Mouse (Mus musculus) ovary, postnatal 10 days (tissue): Measurements from ENCODE around the gene Btg2.

Experiments
- DNase-seq: peaks from one replicate; pipeline ENCODE4 v3.0.0; 2022; ENCODE audit warnings: low spot score

The Btg2 gene

GRCm38 (mm10) chr1:134078061-134078795 lies 692 bp downstream of the Btg2 start:
- no peak for DNase-seq

- no peak for DNase-seq
Observed at GRCm38 (mm10) chr1:134077389-134078060, 1.4 kb downstream of the Btg2 start.

DNA sequence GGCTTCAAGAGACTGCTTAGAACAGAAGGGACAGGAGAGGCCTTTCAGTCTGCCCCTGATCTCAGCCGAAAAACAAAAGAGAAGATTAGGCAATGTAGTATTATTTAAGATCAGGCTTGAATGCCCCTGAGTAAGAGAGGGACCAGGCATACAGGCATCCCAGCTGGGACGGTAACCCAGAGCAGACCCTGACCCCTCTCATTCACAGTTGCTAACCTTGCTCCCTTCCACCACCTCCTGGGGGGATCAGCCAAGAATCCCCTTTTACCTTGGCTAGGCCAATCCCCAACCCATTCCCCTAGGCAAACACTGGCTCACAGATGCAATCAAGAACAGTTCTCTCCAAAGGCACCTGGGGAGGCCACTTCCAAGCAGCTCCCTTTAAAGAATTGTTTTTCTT lies 2.1 kb downstream of the Btg2 start:
- DNase-seq = no peak

DNA sequence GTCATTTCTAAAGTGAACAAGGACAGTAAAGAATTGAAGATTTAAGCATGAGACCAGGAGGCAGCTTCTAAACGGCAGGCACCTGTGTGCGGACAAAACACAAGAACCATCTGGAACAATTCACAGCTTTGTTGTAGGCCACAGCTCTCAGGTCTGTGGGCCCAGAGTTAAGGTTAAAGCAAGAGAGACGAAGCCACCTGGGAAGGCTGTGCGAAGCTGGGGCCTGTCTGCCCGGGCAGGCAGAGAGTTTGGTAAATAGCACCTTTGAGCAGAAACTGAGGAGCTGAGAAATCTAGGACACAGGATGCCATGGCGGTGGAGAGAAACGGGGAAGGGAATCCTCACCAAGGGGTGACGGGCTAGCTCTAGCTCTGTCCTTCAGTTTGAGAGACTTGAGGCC lies 3.4 kb downstream of the Btg2 start:
- no peak for DNase-seq

DNA sequence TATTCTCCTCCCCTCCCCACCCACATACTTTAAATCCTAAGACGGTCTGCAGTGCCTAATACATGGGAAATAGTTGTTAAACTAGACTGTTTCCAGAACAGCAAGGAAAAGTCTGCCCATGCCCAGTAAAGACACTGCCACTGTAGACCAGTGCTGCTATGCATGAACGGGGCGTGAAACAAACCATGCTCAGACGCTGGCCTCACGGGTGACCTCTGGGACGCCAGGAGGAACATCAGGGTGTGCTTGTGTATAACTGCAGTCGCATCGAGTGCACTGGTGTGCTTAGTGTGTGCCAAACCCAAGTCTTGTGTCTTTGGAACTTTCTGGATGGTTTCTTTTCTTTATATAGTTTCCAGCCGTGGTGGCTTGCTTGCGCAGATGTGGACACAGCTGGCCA lies 4.3 kb downstream of the Btg2 start:
- DNase-seq = no peak

DNA sequence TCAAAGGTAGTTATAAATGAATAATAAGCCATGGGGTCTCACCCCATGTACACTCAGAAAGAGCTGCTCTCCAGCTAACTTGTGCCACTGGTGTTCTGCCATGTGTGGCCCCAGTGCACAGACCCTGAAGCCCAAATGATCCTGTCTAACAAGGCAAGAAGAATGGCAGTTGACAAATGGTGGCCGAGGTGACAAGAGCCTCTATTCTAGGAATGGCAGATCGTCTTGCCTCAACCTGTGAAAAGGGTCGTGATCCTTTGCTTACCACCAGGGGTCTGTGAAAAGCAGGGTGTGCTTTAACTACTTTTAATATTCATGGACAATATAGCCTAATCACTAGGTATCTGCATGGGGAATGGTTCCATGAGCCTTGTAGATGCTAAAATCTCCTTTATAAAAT lies 4.7 kb downstream of the Btg2 start:
- no peak for DNase-seq

- no peak for DNase-seq
Observed at GRCm38 (mm10) chr1:134073658-134074057, 5.3 kb downstream of the Btg2 start.

DNA sequence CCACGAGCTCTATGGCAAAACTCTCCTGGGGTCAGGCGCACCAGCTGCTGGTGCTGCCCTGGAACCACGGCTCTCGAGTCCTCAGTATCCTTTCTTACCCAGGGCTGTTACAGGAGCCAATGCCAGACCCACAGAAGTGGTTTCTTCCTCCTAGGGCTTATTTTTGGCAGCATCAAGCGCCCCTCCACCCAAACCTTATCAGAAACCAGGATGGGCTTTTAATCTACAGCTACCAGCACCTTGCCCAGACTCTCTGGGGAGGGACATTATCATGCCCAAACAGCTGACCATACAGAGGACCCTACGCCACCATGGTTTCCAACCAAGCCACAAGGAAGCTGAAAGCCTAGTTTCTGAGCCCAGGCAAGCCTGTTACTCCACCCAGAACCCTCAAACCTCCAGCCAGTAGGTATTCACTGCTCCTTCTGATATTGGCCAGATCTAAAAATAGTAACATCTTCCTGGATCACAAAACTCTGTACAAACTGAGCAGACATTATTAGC lies 5.8 kb downstream of the Btg2 start:
- DNase-seq = no peak

- DNase-seq = no peak
Observed at GRCm38 (mm10) chr1:134071411-134072018, 7.4 kb downstream of the Btg2 start.

- no peak for DNase-seq
Observed at GRCm38 (mm10) chr1:134070099-134070669, 8.7 kb downstream of the Btg2 start.

DNA sequence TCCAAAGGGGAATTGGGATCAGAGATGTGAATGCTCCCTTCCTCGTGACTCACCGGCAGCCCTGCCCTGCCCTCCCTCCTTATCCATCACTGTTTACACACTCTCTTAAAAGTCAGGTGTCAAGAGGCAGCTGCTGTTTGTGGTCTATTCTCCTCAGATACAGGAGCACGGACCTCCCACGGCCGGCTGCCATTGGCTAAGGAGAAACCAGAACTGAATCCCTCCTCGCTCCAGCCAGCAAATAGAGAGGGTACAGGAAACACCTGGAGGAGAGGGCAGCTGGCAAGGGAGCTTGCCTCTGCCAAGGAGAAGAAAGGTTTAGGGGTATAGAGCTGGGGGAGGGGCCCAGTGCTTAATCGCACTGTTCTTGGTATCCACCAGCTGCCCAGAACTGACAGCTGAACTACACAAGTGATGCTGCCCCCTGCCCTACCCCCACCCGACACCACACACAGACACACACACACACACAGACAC lies 11.7 kb downstream of the Btg2 start:
- no peak for DNase-seq

DNA sequence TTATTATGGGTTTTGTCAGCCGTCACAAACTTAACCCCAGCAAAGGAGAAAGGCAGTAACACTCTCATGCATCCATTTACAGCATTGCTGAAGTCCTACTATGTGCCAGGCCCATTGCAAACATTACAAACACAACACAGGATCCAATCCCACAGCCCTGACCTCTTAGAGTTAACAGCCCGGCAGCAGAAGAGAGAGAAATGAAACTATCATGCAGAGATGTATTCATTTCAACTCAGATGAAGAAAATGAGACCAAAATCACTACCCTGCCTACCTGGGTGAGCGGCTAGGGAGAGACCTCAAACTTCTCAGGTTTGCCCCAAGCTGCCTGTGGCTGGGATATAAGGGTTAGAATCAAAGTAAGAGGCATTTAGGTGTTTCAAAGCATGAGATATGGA lies 12.4 kb downstream of the Btg2 start:
- no peak for DNase-seq

DNA sequence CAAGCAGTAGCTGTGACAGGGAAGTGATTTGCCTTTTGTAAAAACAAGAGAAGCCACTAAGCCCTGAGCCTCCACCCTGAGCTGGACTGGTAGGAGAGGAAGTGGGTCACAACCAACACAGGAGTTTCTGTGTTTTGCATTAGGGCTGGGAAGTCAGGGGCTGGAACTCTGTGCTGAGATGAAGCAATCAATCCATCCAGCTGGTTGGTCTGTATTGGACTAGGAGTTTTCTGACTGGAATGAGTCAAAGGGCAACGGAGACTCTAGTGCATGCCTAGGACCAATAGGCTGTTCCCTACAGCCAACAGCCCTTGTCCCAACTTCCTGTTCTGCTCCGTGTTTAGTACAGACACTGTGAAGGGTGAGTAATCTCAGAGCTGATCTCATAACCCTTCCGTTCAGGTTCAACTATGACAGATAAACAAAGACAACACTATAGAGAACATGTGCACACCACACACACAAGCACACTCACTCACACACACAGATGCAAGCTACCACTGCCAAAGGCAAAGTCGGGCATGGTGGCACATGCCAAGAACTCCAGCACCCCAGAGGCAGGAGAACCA lies 13.6 kb downstream of the Btg2 start:
- no peak for DNase-seq

GRCm38 (mm10) chr1:134064296-134064831 lies 14.6 kb downstream of the Btg2 start:
- no peak for DNase-seq

DNA sequence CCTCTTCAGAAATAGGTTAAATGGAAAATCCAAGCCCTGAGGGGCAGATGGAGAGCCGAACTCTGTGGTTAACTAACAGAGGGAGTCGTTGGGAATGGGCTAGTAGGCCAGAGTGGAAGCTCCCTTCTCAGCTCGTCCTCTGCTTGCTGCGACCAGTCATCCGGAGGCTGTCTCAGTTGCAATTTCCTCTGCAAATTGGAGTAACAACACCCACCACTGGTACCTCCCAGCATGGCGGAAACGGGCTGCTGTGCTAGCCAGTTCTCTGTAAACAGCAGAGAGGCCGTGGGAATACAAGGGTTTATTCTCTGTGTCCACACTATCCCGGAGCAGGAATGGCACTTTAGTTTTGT lies 15.2 kb downstream of the Btg2 start:
- DNase-seq = no peak

DNA sequence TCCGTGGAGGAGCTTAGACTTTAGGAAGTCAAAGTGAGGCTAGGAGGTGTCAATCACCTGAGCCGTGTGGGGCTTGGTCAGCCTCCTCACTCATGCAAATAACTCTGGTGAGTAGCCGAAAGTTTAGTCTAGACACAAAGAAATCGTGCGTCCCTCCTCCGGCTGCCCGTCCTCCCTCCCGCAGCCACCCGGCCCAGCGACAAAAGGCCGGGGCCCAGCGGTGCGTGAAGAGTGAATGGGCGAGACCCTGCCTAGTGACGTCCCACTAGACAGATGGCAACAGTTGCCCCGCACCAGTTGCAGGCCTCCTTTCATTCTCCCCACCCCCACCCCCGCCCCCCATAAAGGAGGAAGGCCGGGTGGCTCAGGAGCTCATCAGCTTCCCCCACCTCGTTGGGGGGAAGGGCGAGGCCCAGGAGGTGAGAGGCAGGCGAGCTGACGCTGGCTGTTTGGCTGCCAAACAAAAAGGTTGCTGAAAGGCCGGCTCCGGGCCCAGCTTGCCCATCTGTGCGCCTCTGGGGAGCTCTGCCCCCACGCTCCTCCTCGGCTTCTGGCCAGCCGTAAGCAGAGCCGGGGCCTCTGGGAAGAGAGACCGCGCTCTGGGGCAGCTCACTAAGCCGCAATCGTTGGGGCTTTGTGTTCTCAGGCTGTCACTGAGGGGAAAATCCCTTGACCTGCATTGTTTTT lies 15.7 kb downstream of the Btg2 start:
- no peak for DNase-seq

GRCm38 (mm10) chr1:134062411-134063085 lies 16.4 kb downstream of the Btg2 start:
- no peak for DNase-seq

DNA sequence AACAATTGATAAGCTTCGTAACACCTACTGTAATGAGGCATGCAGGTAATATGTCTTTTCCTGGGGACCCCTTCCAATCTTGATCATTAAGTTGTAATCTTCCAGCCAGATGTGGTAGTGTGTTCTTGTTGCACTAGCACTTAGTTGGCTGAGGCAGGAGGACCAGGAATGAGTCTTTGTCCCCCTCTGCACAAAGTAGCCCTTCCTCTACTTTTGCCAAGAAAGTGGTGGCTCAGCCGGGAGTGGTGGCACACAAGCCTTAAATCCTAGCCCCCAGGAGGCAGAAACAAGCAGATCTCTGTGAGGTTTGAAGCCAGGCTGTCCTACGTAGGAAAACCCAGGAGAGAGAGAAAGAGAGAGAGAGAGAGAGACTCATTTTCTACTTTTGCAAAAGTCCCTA lies 17.0 kb downstream of the Btg2 start:
- DNase-seq = no peak

- DNase-seq = peak; percentile 84
Observed at GRCm38 (mm10) chr1:134060849-134061569, 17.9 kb downstream of the Btg2 start.
